Mouse (Mus musculus) stomach, postnatal 0 days (tissue): ENCODE measurements around the gene Wfdc8. TPM values are rescaled to one million over a fixed set of nuclear protein-coding genes. Genes with fewer than 3 reads are reported as not detected.

Source experiments
- ATAC-seq: fragments of 200-750 bp; cut with Nextera tagmentation; 2 replicates; pipeline ENCODE4 v1.8.0; 2017; ENCODE audit not compliant: low FRiP score, low TSS enrichment
- DNase-seq: peaks from one replicate; pipeline ENCODE4 v3.0.0-alpha.2; 2016; ENCODE audit warnings: low spot score
- H3K27ac ChIP-seq: fragments of 300-500 bp; sonication (generic); replicated peaks from 2 replicates; pipeline ENCODE4 v1.5.1; 2014; ENCODE audit warnings: mild to moderate bottlenecking, control low read depth
- H3K27me3 ChIP-seq: fragments of 300-500 bp; sonication (generic); 2 replicates; pipeline ENCODE4 v1.6.1; 2014; ENCODE audit warnings: low read length; ENCODE audit not compliant: control insufficient read depth, insufficient read depth
- H3K36me3 ChIP-seq: fragments of 300-500 bp; sonication (generic); 2 replicates; pipeline ENCODE4 v1.6.1; 2014; ENCODE audit warnings: low read length, mixed read lengths; ENCODE audit not compliant: control insufficient read depth, insufficient read depth
- H3K4me1 ChIP-seq: fragments of 300-500 bp; sonication (generic); replicated peaks from 2 replicates; pipeline ENCODE4 v1.6.1; 2014; ENCODE audit warnings: antibody characterized with exemption; ENCODE audit not compliant: control insufficient read depth, insufficient read depth
- H3K4me2 ChIP-seq: fragments of 300-500 bp; sonication (generic); replicated peaks from 2 replicates; pipeline ENCODE4 v1.6.1; 2014; ENCODE audit warnings: low read depth, mild to moderate bottlenecking, control low read depth, moderate library complexity
- H3K4me3 ChIP-seq: fragments of 300-500 bp; sonication (generic); 2 replicates; pipeline ENCODE4 v1.5.1; 2014; ENCODE audit warnings: low read depth, low read length, control low read depth
- H3K9ac ChIP-seq: fragments of 300-500 bp; sonication (generic); 2 replicates; pipeline ENCODE4 v1.6.1; 2014; ENCODE audit warnings: mild to moderate bottlenecking, low read length, control low read depth, mixed read lengths
- H3K9me3 ChIP-seq: fragments of 300-500 bp; sonication (generic); 2 replicates; pipeline ENCODE4 v1.6.1; 2016; ENCODE audit warnings: low read length; ENCODE audit not compliant: control insufficient read depth
- CTCF ChIP-seq: IDR thresholded peaks from 2 replicates; pipeline ENCODE4 v1.5.1; 2016; ENCODE audit warnings: antibody characterized with exemption, low read depth, mild to moderate bottlenecking, moderate library complexity
- EP300 ChIP-seq: optimal IDR thresholded peaks from 2 replicates; pipeline ENCODE3; 2016; ENCODE audit warnings: antibody characterized with exemption
- WGBS: fragments of 180-500 bp; shearing (Covaris S2); extraction: QIAGEN DNeasy Blood & Tissue Kit; methylation state at CpG from one replicate; pipeline ENCODE4 v1.1.7; 2014; 5-methylcytosine and 5-hydroxymethylcytosine counted together
- polyA plus RNA-seq: library from polyadenylated mRNA; unstranded; fragments of >200 nt; fragmentation: Nextera tagmentation; extraction: Ambion mirVana; gene quantifications from 2 replicates; pipeline ENCODE4 v1.2.1, GENCODE M21; 2015

The Wfdc8 gene
- polyA plus RNA-seq, 1 experiment from 2014 or later: not detected

- Histone ChIP-seq H3K4me2 (no peak overlapping the region), H3K27ac (no peak overlapping the region), H3K4me3 (no peak overlapping the region), H3K9me3 (no peaks in the 10 kb centered on the region), H3K9ac (no peak overlapping the region), H3K27me3 (no peaks in the 10 kb centered on the region), H3K36me3 (no peaks in the 10 kb centered on the region), H3K4me1 (no peaks in the 10 kb centered on the region)
- TF ChIP-seq EP300 (no peak), CTCF (peak; percentile 53)
- WGBS: 75% methylated on average over 9 of the region's 9 CpGs
- ATAC-seq (no peak), DNase-seq (no peak)
These were observed 21.8 kb upstream of the Wfdc8 start for GRCm38 (mm10) chr2:164635266-164635665.

GRCm38 (mm10) chr2:164621775-164622174 is 8.3 kb upstream of the Wfdc8 start:
- no peak overlapping the region for H3K9ac ChIP-seq
- no peaks in the 10 kb centered on the region for H3K4me1 ChIP-seq
- H3K36me3 ChIP-seq: no peaks in the 10 kb centered on the region
- no peaks in the 10 kb centered on the region for H3K27me3 ChIP-seq
- no peak for DNase-seq
- ATAC-seq: no peak
- H3K4me3 ChIP-seq: no peak overlapping the region
- 78% methylated on average over 4 of the region's 4 CpGs for WGBS
- H3K27ac ChIP-seq: no peak overlapping the region
- TF ChIP-seq CTCF: peak; percentile 45
- TF ChIP-seq EP300: no peak
- no peak overlapping the region for H3K4me2 ChIP-seq
- H3K9me3 ChIP-seq: no peaks in the 10 kb centered on the region

- Histone ChIP-seq H3K27ac (no peak overlapping the region), H3K4me1 (no peaks in the 10 kb centered on the region), H3K4me3 (no peak overlapping the region), H3K27me3 (no peaks in the 10 kb centered on the region), H3K9me3 (no peaks in the 10 kb centered on the region), H3K9ac (no peak overlapping the region), H3K36me3 (no peaks in the 10 kb centered on the region), H3K4me2 (no peak overlapping the region)
- ATAC-seq: no peak
- DNase-seq: no peak
- TF ChIP-seq CTCF (no peak), EP300 (no peak)
- 71% methylated on average over 5 of the region's 5 CpGs for WGBS
These were observed 5.6 kb upstream of the Wfdc8 start for GRCm38 (mm10) chr2:164619050-164619449.

GRCm38 (mm10) chr2:164615386-164615785 is 2.0 kb upstream of the Wfdc8 start:
- 86% methylated on average over 3 of the region's 3 CpGs for WGBS
- Histone ChIP-seq H3K4me3 (no peak overlapping the region), H3K4me1 (no peaks in the 10 kb centered on the region)

GRCm38 (mm10) chr2:164608781-164609180 is 4.6 kb downstream of the Wfdc8 start:
- 67% methylated on average over 6 of the region's 6 CpGs for WGBS

More at GRCm38 (mm10) chr2:164615386-164615785, 2.0 kb upstream of the Wfdc8 start:
- Histone ChIP-seq H3K36me3 (no peaks in the 10 kb centered on the region), H3K27me3 (no peaks in the 10 kb centered on the region), H3K27ac (no peak overlapping the region), H3K9me3 (no peaks in the 10 kb centered on the region), H3K4me2 (no peak overlapping the region), H3K9ac (no peak overlapping the region)
- TF ChIP-seq EP300: no peak
- TF ChIP-seq CTCF: no peak
- DNase-seq (no peak), ATAC-seq (no peak)

GRCm38 (mm10) chr2:164604411-164604810 is 9.0 kb downstream of the Wfdc8 start:
- no peak overlapping the region for H3K27ac ChIP-seq
- TF ChIP-seq EP300 (no peak), CTCF (no peak)
- ATAC-seq (no peak), DNase-seq (no peak)
- H3K9me3 ChIP-seq: no peaks in the 10 kb centered on the region
- no peaks in the 10 kb centered on the region for H3K27me3 ChIP-seq
- H3K4me3 ChIP-seq: no peak overlapping the region
- no peaks in the 10 kb centered on the region for H3K4me1 ChIP-seq
- no peak overlapping the region for H3K4me2 ChIP-seq
- no peak overlapping the region for H3K9ac ChIP-seq
- WGBS: 88% methylated on average over 8 of the region's 8 CpGs
- no peaks in the 10 kb centered on the region for H3K36me3 ChIP-seq

More at GRCm38 (mm10) chr2:164608781-164609180, 4.6 kb downstream of the Wfdc8 start:
- ATAC-seq: no peak
- H3K27ac ChIP-seq: no peak overlapping the region
- H3K4me1 ChIP-seq: no peaks in the 10 kb centered on the region
- no peak overlapping the region for H3K4me3 ChIP-seq
- H3K9me3 ChIP-seq: no peaks in the 10 kb centered on the region
- no peak overlapping the region for H3K4me2 ChIP-seq
- no peaks in the 10 kb centered on the region for H3K36me3 ChIP-seq
- TF ChIP-seq CTCF (no peak), EP300 (no peak)
- no peaks in the 10 kb centered on the region for H3K27me3 ChIP-seq
- DNase-seq: no peak
- no peak overlapping the region for H3K9ac ChIP-seq

- Histone ChIP-seq H3K36me3 (no peaks in the 10 kb centered on the region), H3K4me1 (no peaks in the 10 kb centered on the region), H3K9ac (no peak overlapping the region), H3K27me3 (no peaks in the 10 kb centered on the region), H3K27ac (no peak overlapping the region), H3K9me3 (no peaks in the 10 kb centered on the region), H3K4me3 (no peak overlapping the region), H3K4me2 (no peak overlapping the region)
- TF ChIP-seq CTCF (peak; percentile 18; the same call in 1 of the 2 replicates), EP300 (no peak)
- no peak for ATAC-seq
- DNase-seq: no peak
- WGBS: 89% methylated on average over 3 of the region's 3 CpGs
These were observed 9.9 kb downstream of the Wfdc8 start for GRCm38 (mm10) chr2:164603482-164603881.
